ENCODE assay signal across 8 mouse cellular contexts in genomic region chr11:58955143-58955867, GRCm38 (mm10). TPM values are rescaled to one million over a fixed set of nuclear protein-coding genes. Genes with fewer than 3 reads are reported as not detected.
DNase-seq lines count a peak whose midpoint lies in the region; ATAC-seq and TF ChIP-seq lines count a peak whose summit lies in the region.

No protein-coding gene starts in this region.

- H3K9me3 ChIP-seq in kidney, embryonic 15.5 days (replicated peaks), result no peaks in the 10 kb centered on the region
- no peaks in the 10 kb centered on the region for H3K9me3 ChIP-seq in forebrain, embryonic 14.5 days (replicated peaks; ENCODE audit: control insufficient read depth, low read length)
- no peaks in the 10 kb centered on the region for H3K9me3 ChIP-seq in neural tube, embryonic 15.5 days (replicated peaks)

- peak overlapping the region; percentile 66 for H3K4me3 ChIP-seq in kidney, embryonic 15.5 days (replicated peaks)
- H3K4me3 ChIP-seq in forebrain, embryonic 14.5 days (ENCODE audit: low read depth, low read length), result peak overlapping the region; percentile 89
- H3K4me3 ChIP-seq in neural tube, embryonic 15.5 days (replicated peaks), result peak overlapping the region; percentile 75

- H3K27ac ChIP-seq in kidney, embryonic 15.5 days, result peak overlapping the region; percentile 100
- H3K27ac ChIP-seq in forebrain, embryonic 14.5 days (ENCODE audit: low read depth, low read length), result peak overlapping the region; percentile 99
- peak overlapping the region; percentile 99 for H3K27ac ChIP-seq in neural tube, embryonic 15.5 days (replicated peaks)

- no peak for TF ChIP-seq CTCF in Patski (IDR thresholded peaks at IDR 0.05)

- H3K4me2 ChIP-seq in kidney, embryonic 15.5 days, result peak overlapping the region; percentile 91
- H3K4me2 ChIP-seq in forebrain, embryonic 14.5 days (ENCODE audit: low read length), result peak overlapping the region; percentile 61
- peak overlapping the region; percentile 87 for H3K4me2 ChIP-seq in neural tube, embryonic 15.5 days

- H3K9ac ChIP-seq in kidney, embryonic 15.5 days, result peak overlapping the region; percentile 77
- peak overlapping the region; percentile 96 for H3K9ac ChIP-seq in forebrain, embryonic 14.5 days (ENCODE audit: low read length)
- peak overlapping the region; percentile 94 for H3K9ac ChIP-seq in neural tube, embryonic 15.5 days (replicated peaks)

- peaks cover 42% of the 10 kb centered on the region for H3K4me1 ChIP-seq in kidney, embryonic 15.5 days
- peaks cover 46% of the 10 kb centered on the region for H3K4me1 ChIP-seq in forebrain, embryonic 14.5 days (ENCODE audit: control insufficient read depth, insufficient read depth, low read length)
- H3K4me1 ChIP-seq in neural tube, embryonic 15.5 days, result peaks cover 65% of the 10 kb centered on the region

- H3K36me3 ChIP-seq in kidney, embryonic 15.5 days, result peaks cover 20% of the 10 kb centered on the region
- H3K36me3 ChIP-seq in forebrain, embryonic 14.5 days (ENCODE audit: control insufficient read depth, insufficient read depth, low read length), result peaks cover 14% of the 10 kb centered on the region
- H3K36me3 ChIP-seq in neural tube, embryonic 15.5 days, result no peaks in the 10 kb centered on the region

- CTCF ChIA-PET in Patski (lab: Charles Lee), result interaction anchor here (1.2 to 2.7 kb wide), 4 partner anchors 14 to 41 kb away, joined by 3 to 8 read pairs (median 6); partner anchors contain the start of gene Trim11

- under 1% methylated on average over 20 of the region's 20 CpGs for WGBS in kidney, embryonic 15.5 days
- under 1% methylated on average over 20 of the region's 20 CpGs for WGBS in forebrain, embryonic 14.5 days
- under 1% methylated on average over 20 of the region's 20 CpGs for WGBS in neural tube, embryonic 15.5 days

- H3K27me3 ChIP-seq in kidney, embryonic 15.5 days, result no peaks in the 10 kb centered on the region; the same call in 1 of the 2 replicates
- H3K27me3 ChIP-seq in Patski, result no peaks in the 10 kb centered on the region
- H3K27me3 ChIP-seq in forebrain, embryonic 14.5 days (replicated peaks; ENCODE audit: control insufficient read depth, insufficient read depth, low read length), result no peaks in the 10 kb centered on the region
- H3K27me3 ChIP-seq in neural tube, embryonic 15.5 days (replicated peaks), result no peaks in the 10 kb centered on the region

- ATAC-seq in kidney, embryonic 15.5 days (replicated peaks; ENCODE audit: low FRiP score), result peak; percentile 42
- ATAC-seq in Patski, result peak; percentile 17
- no peak for ATAC-seq in forebrain, embryonic 14.5 days
- ATAC-seq in neural tube, embryonic 15.5 days (ENCODE audit: low FRiP score), result no peak; the same call in none of the 2 replicates

- no peak for DNase-seq in kidney, adult 8-10 months
- no peak for DNase-seq in Patski (ENCODE audit: low read depth, low spot score)
- peak; percentile 52 for DNase-seq in forebrain, embryonic 14.5 days (ENCODE audit: low spot score)
- DNase-seq in liver, result peak; percentile 45
- DNase-seq in urinary bladder, postnatal 36 days (ENCODE audit: low spot score in 2 of 2), result no peak
- no peak for DNase-seq in layer of hippocampus, postnatal 25 days (ENCODE audit: extremely low spot score in 1 of 2, low spot score in 1 of 2)

- POLR2A ChIA-PET in Patski (lab: Charles Lee), result interaction anchor here (0.9 to 1.4 kb wide), 4 partner anchors 11 to 36 kb away, joined by 3 to 6 read pairs (median 3); partner anchors contain the start of gene Trim11

- in situ Hi-C loops in Patski (cut with MboI; ENCODE audit: low pct_unique_long_range_greater_than_20kb), result no loop called here

RNA-seq across cellular contexts. Expression of gene Hist3h2a, which starts 0.8 kb away (rescaled TPM):
- 36.4 and 40.3 TPM in 2 replicates for polyA plus RNA-seq in kidney, embryonic 15.5 days (2015; fragmentation: Nextera tagmentation; extraction: Ambion mirVana)
- polyA plus RNA-seq in Patski (2021), result 20.9 TPM
- polyA plus RNA-seq in forebrain, embryonic 14.5 days (2014; fragmentation: Nextera tagmentation; extraction: Ambion mirVana), result 149 and 151 TPM in 2 replicates
- polyA plus RNA-seq in neural tube, embryonic 15.5 days (2015; fragmentation: Nextera tagmentation; extraction: Ambion mirVana), result 66.5 and 86.3 TPM in 2 replicates
- 10 to 100 TPM; 66.0 to 73.9 TPM for total RNA-seq in layer of hippocampus, postnatal 25 days (2021)

RNA-seq across cellular contexts. Expression of gene Trim17, which starts 0.8 kb away (rescaled TPM):
- polyA plus RNA-seq in kidney, embryonic 15.5 days (2015; fragmentation: Nextera tagmentation; extraction: Ambion mirVana), result 0.58 and 0.71 TPM in 2 replicates
- polyA plus RNA-seq in Patski (2021), result 0.26 TPM
- polyA plus RNA-seq in forebrain, embryonic 14.5 days (2014; fragmentation: Nextera tagmentation; extraction: Ambion mirVana), result 1.3 and 1.9 TPM in 2 replicates
- 1.1 TPM in 2 replicates for polyA plus RNA-seq in neural tube, embryonic 15.5 days (2015; fragmentation: Nextera tagmentation; extraction: Ambion mirVana)
- 1 to 10 TPM; 5.3 to 5.5 TPM for total RNA-seq in layer of hippocampus, postnatal 25 days (2021)

RNA-seq across cellular contexts. Expression of gene Hist3h2ba, which starts 6.6 kb away (rescaled TPM):
- polyA plus RNA-seq in kidney, embryonic 15.5 days (2015; fragmentation: Nextera tagmentation; extraction: Ambion mirVana), result 81.6 and 82.0 TPM in 2 replicates
- polyA plus RNA-seq in Patski (2021), result 7.1 TPM
- polyA plus RNA-seq in forebrain, embryonic 14.5 days (2014; fragmentation: Nextera tagmentation; extraction: Ambion mirVana), result 279 and 359 TPM in 2 replicates
- 184 and 262 TPM in 2 replicates for polyA plus RNA-seq in neural tube, embryonic 15.5 days (2015; fragmentation: Nextera tagmentation; extraction: Ambion mirVana)
- total RNA-seq in layer of hippocampus, postnatal 25 days (2021), result 100 to 1,000 TPM in 1 of 2 experiments, 10 to 100 TPM in 1; 99.0 to 107 TPM

RNA-seq across cellular contexts. Expression of gene Rnf187, which starts 16.6 kb away (rescaled TPM):
- 243 and 247 TPM in 2 replicates for polyA plus RNA-seq in kidney, embryonic 15.5 days (2015; fragmentation: Nextera tagmentation; extraction: Ambion mirVana)
- polyA plus RNA-seq in Patski (2021), result 252 TPM
- polyA plus RNA-seq in forebrain, embryonic 14.5 days (2014; fragmentation: Nextera tagmentation; extraction: Ambion mirVana), result 457 and 463 TPM in 2 replicates
- 559 and 636 TPM in 2 replicates for polyA plus RNA-seq in neural tube, embryonic 15.5 days (2015; fragmentation: Nextera tagmentation; extraction: Ambion mirVana)
- 100 to 1,000 TPM; 505 to 581 TPM for total RNA-seq in layer of hippocampus, postnatal 25 days (2021)

RNA-seq across cellular contexts. Expression of gene Trim11, which starts 22.6 kb away (rescaled TPM):
- polyA plus RNA-seq in kidney, embryonic 15.5 days (2015; fragmentation: Nextera tagmentation; extraction: Ambion mirVana), result 20.0 and 20.6 TPM in 2 replicates
- 29.2 TPM for polyA plus RNA-seq in Patski (2021)
- polyA plus RNA-seq in forebrain, embryonic 14.5 days (2014; fragmentation: Nextera tagmentation; extraction: Ambion mirVana), result 20.7 and 24.0 TPM in 2 replicates
- 22.2 and 22.5 TPM in 2 replicates for polyA plus RNA-seq in neural tube, embryonic 15.5 days (2015; fragmentation: Nextera tagmentation; extraction: Ambion mirVana)
- total RNA-seq in layer of hippocampus, postnatal 25 days (2021), result 10 to 100 TPM; 26.2 to 29.7 TPM

Comparison
In these comparisons a context has a peak if more than half of its experiments do, and no peak if none do; other contexts are left out.
1. ATAC-seq: peak in kidney, embryonic 15.5 days (single experiment) and Patski (single experiment); none in forebrain, embryonic 14.5 days (single experiment) and neural tube, embryonic 15.5 days (single experiment).
2. DNase-seq: peak in forebrain, embryonic 14.5 days (single experiment) and liver (single experiment); none in kidney, adult 8-10 months (0 of 2), Patski (single experiment), urinary bladder, postnatal 36 days (0 of 2) and layer of hippocampus, postnatal 25 days (0 of 2).
3. RNA of gene Hist3h2ba, which starts 6.6 kb away (polyA plus RNA-seq): 279 to 359 TPM in forebrain, embryonic 14.5 days, 184 to 262 TPM in neural tube, embryonic 15.5 days and 81.6 to 82.0 TPM in kidney, embryonic 15.5 days; 7.1 TPM in Patski (single experiment); every median in the first group is over 10 times any median in the second.
4. Peak in every context shown above with its lines, with median percentiles within 50 percentile points of each other: H3K27ac ChIP-seq, H3K4me2 ChIP-seq, H3K4me3 ChIP-seq and H3K9ac ChIP-seq.